Mouse (Mus musculus): ENCODE measurements at regions not wholly inside any gene's neighbourhood (a gene's known extent, or its start where the extent isn't known, plus 50 kb on each side); places are given as distances from the start of the nearest gene placed in this dataset.

GRCm38 (mm10) chr12:12581271-12582186 lies 319.6 kb downstream of the Fam49a start:
- DNase-seq (ENCODE audit: low read depth in 2 of 2, low spot score in 2 of 2), result no peak

- DNase-seq (ENCODE audit: low read depth in 2 of 2, low spot score in 2 of 2), result peak; percentile 49 to 55
Observed at GRCm38 (mm10) chr12:12580763-12581178, 318.8 kb downstream of the Fam49a start.

DNA sequence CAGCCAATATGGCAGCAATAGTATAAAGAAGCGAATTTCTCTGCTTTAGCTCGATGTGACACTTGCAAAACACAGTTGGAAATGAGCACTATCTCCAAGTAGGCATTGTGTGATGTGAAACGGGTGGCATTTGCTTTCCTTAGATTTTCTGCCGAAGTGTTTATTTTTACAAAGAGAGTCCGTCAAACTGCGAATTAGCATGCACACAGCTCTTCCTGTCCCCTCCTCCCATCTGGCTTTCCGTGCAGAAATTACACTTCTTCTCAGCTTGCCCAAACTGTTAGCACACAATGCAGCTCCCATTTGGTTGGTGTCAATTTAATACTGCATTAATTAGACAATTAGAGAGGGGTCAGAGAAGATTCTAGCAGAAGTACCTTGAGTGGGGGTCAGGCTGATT lies 316.3 kb downstream of the Fam49a start:
- no peak for DNase-seq (ENCODE audit: low read depth in 2 of 2, low spot score in 2 of 2)

DNA sequence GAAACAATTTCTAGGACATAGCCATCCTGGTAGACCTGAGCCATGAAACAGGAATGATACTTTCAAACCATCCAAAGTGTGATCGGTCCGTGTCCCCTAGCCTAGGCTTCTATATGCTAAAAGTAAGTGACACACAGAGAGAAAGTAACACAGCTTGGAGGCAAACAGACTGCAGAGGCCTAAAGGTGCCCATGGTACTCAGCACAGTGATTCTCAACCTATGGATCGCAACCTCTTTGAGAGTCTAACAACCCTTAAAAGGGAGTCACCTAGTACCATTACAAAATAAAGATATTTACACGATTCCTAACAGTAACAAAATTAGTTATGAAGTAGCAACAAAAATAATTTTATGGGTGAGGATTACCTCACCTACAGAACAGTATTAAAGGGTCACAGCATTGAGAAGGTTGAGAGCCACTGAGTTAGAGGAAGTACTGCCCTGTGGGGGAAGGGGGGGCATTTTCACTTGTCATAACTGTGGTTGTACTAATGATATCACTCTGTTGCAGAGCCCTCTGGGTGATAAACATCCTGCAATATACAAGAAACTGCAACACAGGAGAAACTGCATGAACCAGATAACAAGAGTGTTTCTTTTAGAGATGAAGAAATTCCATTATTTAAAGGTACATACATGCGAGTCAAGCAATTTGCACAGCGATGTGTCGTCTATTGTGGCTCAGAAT lies 308.8 kb downstream of the Fam49a start:
- DNase-seq (ENCODE audit: low read depth in 2 of 2, low spot score in 2 of 2), result no peak

- DNase-seq (ENCODE audit: low read depth in 2 of 2, low spot score in 2 of 2), result no peak
Observed at GRCm38 (mm10) chr12:12567734-12568104, 305.8 kb downstream of the Fam49a start.

GRCm38 (mm10) chr12:12567058-12567733 lies 305.3 kb downstream of the Fam49a start:
- no peak for DNase-seq (ENCODE audit: low read depth in 2 of 2, low spot score in 2 of 2)

GRCm38 (mm10) chr12:12562267-12562666 lies 300.3 kb downstream of the Fam49a start:
- DNase-seq (ENCODE audit: low read depth in 2 of 2, low spot score in 2 of 2), result no peak

- DNase-seq (ENCODE audit: low read depth in 2 of 2, low spot score in 2 of 2), result no peak
Observed at GRCm38 (mm10) chr12:12551818-12552217, 289.9 kb downstream of the Fam49a start.

GRCm38 (mm10) chr12:12549649-12550048 lies 287.7 kb downstream of the Fam49a start:
- DNase-seq (ENCODE audit: low read depth in 2 of 2, low spot score in 2 of 2), result no peak

GRCm38 (mm10) chr12:12548688-12549087 lies 286.7 kb downstream of the Fam49a start:
- no peak for DNase-seq (ENCODE audit: low read depth in 2 of 2, low spot score in 2 of 2)

DNA sequence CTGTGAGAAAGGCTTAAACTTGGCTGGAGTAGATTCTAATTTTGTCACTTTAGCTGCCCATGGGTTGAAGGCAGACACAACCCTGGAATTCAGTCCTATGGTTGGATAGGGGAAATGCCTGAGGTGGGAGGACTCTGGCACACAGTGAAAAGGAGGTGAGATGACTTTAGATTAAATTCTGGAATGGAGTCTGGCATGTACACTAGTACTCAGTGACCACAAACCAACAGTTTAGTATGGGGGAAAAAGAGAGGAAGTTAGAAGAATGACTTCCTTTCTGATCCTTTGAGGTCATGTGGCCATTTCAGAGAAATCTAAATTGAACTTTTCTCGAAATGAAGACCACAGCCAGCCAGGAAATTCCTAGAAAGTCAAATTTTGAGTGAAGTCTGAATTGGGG lies 285.5 kb downstream of the Fam49a start:
- DNase-seq (ENCODE audit: low read depth in 2 of 2, low spot score in 2 of 2), result no peak

- no peak for DNase-seq (ENCODE audit: low read depth in 2 of 2, low spot score in 2 of 2)
Observed at GRCm38 (mm10) chr12:12546372-12547031, 284.6 kb downstream of the Fam49a start.

DNA sequence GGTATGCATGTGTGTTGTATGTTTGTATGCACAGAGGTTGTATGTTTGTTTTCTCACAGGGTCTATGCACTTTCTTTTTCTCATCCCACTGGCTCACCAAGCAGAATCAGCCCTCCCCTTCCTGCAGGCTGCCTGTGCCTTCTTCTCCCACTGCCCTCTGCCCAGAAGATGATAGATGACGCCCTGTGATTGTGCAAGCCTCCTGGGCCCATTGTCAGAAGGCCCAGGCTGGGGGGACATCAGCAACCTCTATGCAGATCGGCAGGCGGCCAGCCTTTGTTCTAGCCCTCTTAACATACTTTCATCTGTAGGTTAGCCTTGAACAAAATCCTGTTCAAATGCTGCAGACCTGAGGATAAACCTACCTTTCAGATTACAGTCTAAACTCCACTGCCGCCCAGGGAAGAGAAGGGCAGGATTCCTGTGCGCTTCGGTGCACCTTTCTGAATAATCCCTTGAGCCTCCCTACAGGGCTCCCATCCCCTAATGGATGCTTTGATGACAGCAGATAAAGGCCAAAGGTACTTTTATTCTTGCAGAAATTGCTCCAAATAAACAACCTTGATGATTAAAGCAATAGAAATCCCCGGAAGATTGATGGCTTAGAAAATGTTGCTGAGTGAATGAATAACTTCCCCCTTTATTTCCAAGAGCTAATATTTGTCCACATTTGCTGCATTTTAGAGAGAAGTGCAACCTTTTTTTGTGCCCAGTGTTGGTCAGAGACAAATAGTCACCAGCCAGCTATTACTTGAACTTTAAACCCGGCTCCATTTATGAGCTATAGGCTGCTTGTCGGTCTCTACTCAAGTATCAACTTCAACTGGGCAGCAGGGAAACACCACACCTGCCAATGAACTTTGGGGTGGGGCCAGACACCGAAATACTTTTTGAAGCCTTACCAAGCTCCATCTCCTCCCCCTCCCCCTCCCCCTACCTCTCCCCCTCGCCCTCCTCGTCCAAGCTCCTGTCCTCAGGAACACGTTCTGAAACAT lies 279.4 kb downstream of the Fam49a start:
- no peak for DNase-seq (ENCODE audit: low read depth in 2 of 2, low spot score in 2 of 2)

- no peak for DNase-seq (ENCODE audit: low read depth in 2 of 2, low spot score in 2 of 2)
Observed at GRCm38 (mm10) chr12:12539291-12539690, 277.4 kb downstream of the Fam49a start.

DNA sequence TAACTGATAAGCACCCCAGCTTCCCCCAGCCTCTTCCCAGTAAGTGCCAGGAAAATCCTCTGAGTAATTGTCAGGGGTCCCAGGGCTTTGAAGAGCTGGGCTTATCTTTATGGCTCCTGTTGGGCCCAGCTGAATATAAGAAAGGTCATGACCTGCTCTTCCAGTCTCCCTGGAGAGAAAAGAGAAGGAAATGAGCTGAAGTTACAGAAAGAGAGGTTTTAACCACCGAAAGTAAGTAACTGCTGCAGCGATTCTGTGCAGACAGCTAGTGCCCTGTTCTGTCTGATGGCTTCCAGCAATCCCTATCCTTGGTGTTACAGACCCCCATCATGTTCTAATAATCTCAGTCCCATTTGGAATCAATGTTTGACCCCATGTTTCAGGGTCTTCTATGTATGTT lies 272.8 kb downstream of the Fam49a start:
- no peak for DNase-seq (ENCODE audit: low read depth in 2 of 2, low spot score in 2 of 2)

- no peak for DNase-seq (ENCODE audit: low read depth in 2 of 2, low spot score in 2 of 2)
Observed at GRCm38 (mm10) chr12:12530796-12531195, 268.9 kb downstream of the Fam49a start.

DNA sequence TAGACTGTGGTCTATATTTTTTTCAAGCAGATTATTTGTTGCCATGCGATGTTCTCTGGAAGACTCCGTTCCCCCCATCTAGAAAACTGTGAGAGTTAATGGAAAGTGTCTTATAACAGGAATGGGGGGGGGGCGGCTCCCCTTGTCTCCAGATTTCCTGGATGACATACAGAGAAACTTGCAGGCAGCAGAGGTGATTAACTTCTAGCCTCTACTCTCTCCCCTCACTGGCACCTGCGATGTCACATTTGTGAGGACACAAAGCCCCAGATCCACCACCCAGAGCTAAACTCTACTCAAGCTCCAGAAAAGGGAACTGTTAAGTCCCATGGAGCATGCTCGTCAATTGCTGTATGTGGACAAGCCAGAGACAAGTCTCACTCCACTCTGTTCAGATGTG lies 267.6 kb downstream of the Fam49a start:
- DNase-seq (ENCODE audit: low read depth in 2 of 2, low spot score in 2 of 2), result no peak

GRCm38 (mm10) chr12:12528478-12528981 lies 266.6 kb downstream of the Fam49a start:
- no peak for DNase-seq (ENCODE audit: low read depth in 2 of 2, low spot score in 2 of 2)

- no peak for DNase-seq (ENCODE audit: low read depth in 2 of 2, low spot score in 2 of 2)
Observed at GRCm38 (mm10) chr12:12527766-12528477, 266.0 kb downstream of the Fam49a start.
